In genomic region chr7:29852831-29853218, GRCm38 (mm10) we compare ENCODE assay signal across 7 mouse cellular contexts. TPM values are rescaled to one million over a fixed set of nuclear protein-coding genes. Genes with fewer than 3 reads are reported as not detected.
DNase-seq lines count a peak whose midpoint lies in the region; ATAC-seq and TF ChIP-seq lines count a peak whose summit lies in the region.

No protein-coding gene starts in this region.

- no peaks in the 10 kb centered on the region for H3K79me2 ChIP-seq in liver, adult 2 months (ENCODE audit: control insufficient read depth, insufficient read depth, low read length)

- no peak for TF ChIP-seq POLR2A in liver, adult 2 months (IDR thresholded peaks at IDR 0.05; ENCODE audit: extremely low read depth, insufficient read depth, low read length)

- no peak for DNase-seq in liver, adult 2 months (ENCODE audit: extremely low read depth, low read depth, low spot score)
- DNase-seq in liver = no peak
- no peak for DNase-seq in embryonic facial prominence, embryonic 14.5 days (ENCODE audit: low spot score)
- DNase-seq in embryo, embryonic 11 days = no peak

- H3K4me1 ChIP-seq in liver, adult 2 months (ENCODE audit: control insufficient read depth, insufficient read depth, low read length) = peaks cover 3% of the 10 kb centered on the region; the same call in 1 of the 2 replicates
- 0 out of 2 replicates have a peak, but pooled peaks cover 4% of the 10 kb centered on the region for H3K4me1 ChIP-seq in embryonic facial prominence, embryonic 14.5 days (ENCODE audit: control insufficient read depth, insufficient read depth, low read length)
- H3K4me1 ChIP-seq in intestine, postnatal 0 days (replicated peaks; ENCODE audit: control insufficient read depth, insufficient read depth, low read length) = peaks cover 6% of the 10 kb centered on the region; the same call in 1 of the 2 replicates
- peaks cover 12% of the 10 kb centered on the region for H3K4me1 ChIP-seq in neural tube, embryonic 15.5 days

- WGBS in liver, adult 2 months = 57% methylated on average over 9 of the region's 9 CpGs
- WGBS in embryonic facial prominence, embryonic 14.5 days = 57% methylated on average over 9 of the region's 9 CpGs
- 54% methylated on average over 9 of the region's 9 CpGs for WGBS in intestine, postnatal 0 days
- 56% methylated on average over 9 of the region's 9 CpGs for WGBS in neural tube, embryonic 15.5 days

- H3K9ac ChIP-seq in liver, adult 2 months (ENCODE audit: low read depth, low read length) = no peak overlapping the region
- H3K9ac ChIP-seq in embryonic facial prominence, embryonic 14.5 days (ENCODE audit: low read depth, low read length) = peak overlapping the region; percentile 60
- H3K9ac ChIP-seq in intestine, postnatal 0 days (ENCODE audit: low read depth, low read length) = 0 out of 2 replicates have a peak overlapping the region, but pooled peaks have one; percentile 43
- H3K9ac ChIP-seq in neural tube, embryonic 15.5 days (replicated peaks) = peak overlapping the region; percentile 65

- H3K27ac ChIP-seq in liver, adult 2 months (replicated peaks; ENCODE audit: insufficient read depth, low read depth, low read length) = no peak overlapping the region
- no peak overlapping the region for H3K27ac ChIP-seq in embryonic facial prominence, embryonic 14.5 days (replicated peaks; ENCODE audit: low read depth, low read length)
- no peak overlapping the region for H3K27ac ChIP-seq in intestine, postnatal 0 days (ENCODE audit: low read depth, low read length)
- H3K27ac ChIP-seq in neural tube, embryonic 15.5 days (replicated peaks) = peak overlapping the region; percentile 71

- no peaks in the 10 kb centered on the region for H3K27me3 ChIP-seq in liver, adult 2 months (ENCODE audit: control insufficient read depth, insufficient read depth, low read length)
- H3K27me3 ChIP-seq in embryonic facial prominence, embryonic 14.5 days (replicated peaks; ENCODE audit: control insufficient read depth, insufficient read depth, low read length) = no peaks in the 10 kb centered on the region
- no peaks in the 10 kb centered on the region for H3K27me3 ChIP-seq in intestine, postnatal 0 days (replicated peaks; ENCODE audit: control insufficient read depth, insufficient read depth, low read length)
- no peaks in the 10 kb centered on the region for H3K27me3 ChIP-seq in neural tube, embryonic 15.5 days (replicated peaks)

- peak overlapping the region; percentile 66; the same call in 1 of the 2 replicates for H3K4me3 ChIP-seq in liver, adult 2 months (ENCODE audit: insufficient read depth, low read depth, low read length)
- H3K4me3 ChIP-seq in embryonic facial prominence, embryonic 14.5 days (ENCODE audit: low read depth, low read length) = peak overlapping the region; percentile 49
- peak overlapping the region; percentile 74 for H3K4me3 ChIP-seq in intestine, postnatal 0 days (ENCODE audit: low read depth, low read length)
- H3K4me3 ChIP-seq in neural tube, embryonic 15.5 days (replicated peaks) = peak overlapping the region; percentile 57

- no peak for TF ChIP-seq CTCF in liver, adult 2 months (IDR thresholded peaks at IDR 0.05; ENCODE audit: low read depth, low read length)
- no peak for TF ChIP-seq CTCF in intestine, postnatal 0 days (IDR thresholded peaks at IDR 0.05; ENCODE audit: low read depth)

- no peak; the same call in 1 of the 2 replicates for ATAC-seq in embryonic facial prominence, embryonic 14.5 days (ENCODE audit: low read depth)
- ATAC-seq in intestine, postnatal 0 days = no peak
- peak; percentile 28; the same call in 1 of the 2 replicates for ATAC-seq in neural tube, embryonic 15.5 days (ENCODE audit: low FRiP score)
- no peak for ATAC-seq in granulocyte monocyte progenitor cell, adult 5-6 weeks (replicated peaks; ENCODE audit: poor library complexity, severe bottlenecking)

- no peaks in the 10 kb centered on the region for H3K9me3 ChIP-seq in embryonic facial prominence, embryonic 14.5 days (ENCODE audit: control insufficient read depth, low read length)
- H3K9me3 ChIP-seq in intestine, postnatal 0 days (ENCODE audit: control insufficient read depth) = no peaks in the 10 kb centered on the region
- no peaks in the 10 kb centered on the region for H3K9me3 ChIP-seq in neural tube, embryonic 15.5 days (replicated peaks)

- H3K4me2 ChIP-seq in embryonic facial prominence, embryonic 14.5 days (ENCODE audit: low read depth, low read length) = peak overlapping the region; percentile 55
- H3K4me2 ChIP-seq in intestine, postnatal 0 days (replicated peaks; ENCODE audit: low read depth) = peak overlapping the region; percentile 90
- peak overlapping the region; percentile 78 for H3K4me2 ChIP-seq in neural tube, embryonic 15.5 days

- no peaks in the 10 kb centered on the region for H3K36me3 ChIP-seq in liver, adult 2 months (ENCODE audit: control insufficient read depth, insufficient read depth, low read length)
- peaks cover 24% of the 10 kb centered on the region for H3K36me3 ChIP-seq in embryonic facial prominence, embryonic 14.5 days (ENCODE audit: control insufficient read depth, insufficient read depth, low read length)
- no peaks in the 10 kb centered on the region for H3K36me3 ChIP-seq in intestine, postnatal 0 days (ENCODE audit: control insufficient read depth, insufficient read depth)
- peaks cover 24% of the 10 kb centered on the region for H3K36me3 ChIP-seq in neural tube, embryonic 15.5 days

RNA-seq across cellular contexts. Expression of gene Zfp940, which starts 0.6 kb away (rescaled TPM):
- 0.54 and 0.65 TPM in 2 replicates for total RNA-seq in liver, adult 2 months (2014; rRNA removed)
- polyA plus RNA-seq in liver, adult 2 months (2012; rRNA removed) = 0.09 and 0.12 TPM in 2 replicates
- polyA plus RNA-seq in embryonic facial prominence, embryonic 14.5 days (2014; fragmentation: Nextera tagmentation; extraction: Ambion mirVana) = 3.6 and 4.4 TPM in 2 replicates
- 0.98 and 0.99 TPM in 2 replicates for polyA plus RNA-seq in intestine, postnatal 0 days (2015; fragmentation: Nextera tagmentation; extraction: Ambion mirVana)
- polyA plus RNA-seq in neural tube, embryonic 15.5 days (2015; fragmentation: Nextera tagmentation; extraction: Ambion mirVana) = 10.6 and 12.3 TPM in 2 replicates
- total RNA-seq in granulocyte monocyte progenitor cell, adult 5-6 weeks (2014; fragmentation: Nextera tagmentation) = 5.3 and 6.6 TPM in 2 replicates
- total RNA-seq in granulocyte monocyte progenitor cell, adult 5-6 weeks (2017) = 3.9 and 4.6 TPM in 2 replicates

RNA-seq across cellular contexts. Expression of gene Zfp420, which starts 7.0 kb away (rescaled TPM):
- total RNA-seq in liver, adult 2 months (2014; rRNA removed) = 2.8 and 3.7 TPM in 2 replicates
- 0.34 and 0.50 TPM in 2 replicates for polyA plus RNA-seq in liver, adult 2 months (2012; rRNA removed)
- 6.4 and 7.1 TPM in 2 replicates for polyA plus RNA-seq in embryonic facial prominence, embryonic 14.5 days (2014; fragmentation: Nextera tagmentation; extraction: Ambion mirVana)
- polyA plus RNA-seq in intestine, postnatal 0 days (2015; fragmentation: Nextera tagmentation; extraction: Ambion mirVana) = 1.4 and 1.5 TPM in 2 replicates
- 19.4 and 20.5 TPM in 2 replicates for polyA plus RNA-seq in neural tube, embryonic 15.5 days (2015; fragmentation: Nextera tagmentation; extraction: Ambion mirVana)
- 8.2 and 8.4 TPM in 2 replicates for total RNA-seq in granulocyte monocyte progenitor cell, adult 5-6 weeks (2014; fragmentation: Nextera tagmentation)
- total RNA-seq in granulocyte monocyte progenitor cell, adult 5-6 weeks (2017) = 2.8 and 4.3 TPM in 2 replicates

RNA-seq across cellular contexts. Expression of gene Zfp790, which starts 36.9 kb away (rescaled TPM):
- total RNA-seq in liver, adult 2 months (2014; rRNA removed) = 5.6 and 7.2 TPM in 2 replicates
- 1.1 and 1.4 TPM in 2 replicates for polyA plus RNA-seq in liver, adult 2 months (2012; rRNA removed)
- 12.8 and 14.5 TPM in 2 replicates for polyA plus RNA-seq in embryonic facial prominence, embryonic 14.5 days (2014; fragmentation: Nextera tagmentation; extraction: Ambion mirVana)
- polyA plus RNA-seq in intestine, postnatal 0 days (2015; fragmentation: Nextera tagmentation; extraction: Ambion mirVana) = 4.1 and 4.3 TPM in 2 replicates
- polyA plus RNA-seq in neural tube, embryonic 15.5 days (2015; fragmentation: Nextera tagmentation; extraction: Ambion mirVana) = 20.6 and 23.4 TPM in 2 replicates
- total RNA-seq in granulocyte monocyte progenitor cell, adult 5-6 weeks (2014; fragmentation: Nextera tagmentation) = 8.0 and 8.5 TPM in 2 replicates
- total RNA-seq in granulocyte monocyte progenitor cell, adult 5-6 weeks (2017) = 10.5 and 18.4 TPM in 2 replicates

RNA-seq across cellular contexts. Expression of gene Zfp27, which starts 53.5 kb away (rescaled TPM):
- 3.6 and 4.6 TPM in 2 replicates for total RNA-seq in liver, adult 2 months (2014; rRNA removed)
- polyA plus RNA-seq in liver, adult 2 months (2012; rRNA removed) = 1.1 and 1.3 TPM in 2 replicates
- polyA plus RNA-seq in embryonic facial prominence, embryonic 14.5 days (2014; fragmentation: Nextera tagmentation; extraction: Ambion mirVana) = 12.0 and 13.7 TPM in 2 replicates
- 3.2 TPM in 2 replicates for polyA plus RNA-seq in intestine, postnatal 0 days (2015; fragmentation: Nextera tagmentation; extraction: Ambion mirVana)
- polyA plus RNA-seq in neural tube, embryonic 15.5 days (2015; fragmentation: Nextera tagmentation; extraction: Ambion mirVana) = 12.6 and 14.2 TPM in 2 replicates
- total RNA-seq in granulocyte monocyte progenitor cell, adult 5-6 weeks (2014; fragmentation: Nextera tagmentation) = 6.1 and 8.0 TPM in 2 replicates
- 10.9 and 13.4 TPM in 2 replicates for total RNA-seq in granulocyte monocyte progenitor cell, adult 5-6 weeks (2017)

RNA-seq across cellular contexts. Expression of gene Zfp383, which starts 55.2 kb away (rescaled TPM):
- total RNA-seq in liver, adult 2 months (2014; rRNA removed) = 2.4 and 3.2 TPM in 2 replicates
- polyA plus RNA-seq in liver, adult 2 months (2012; rRNA removed) = 0.36 and 0.51 TPM in 2 replicates
- 9.9 and 10.1 TPM in 2 replicates for polyA plus RNA-seq in embryonic facial prominence, embryonic 14.5 days (2014; fragmentation: Nextera tagmentation; extraction: Ambion mirVana)
- 1.4 and 1.8 TPM in 2 replicates for polyA plus RNA-seq in intestine, postnatal 0 days (2015; fragmentation: Nextera tagmentation; extraction: Ambion mirVana)
- polyA plus RNA-seq in neural tube, embryonic 15.5 days (2015; fragmentation: Nextera tagmentation; extraction: Ambion mirVana) = 5.1 and 6.1 TPM in 2 replicates
- 3.7 TPM in 1 of 2 replicates, not detected in the other for total RNA-seq in granulocyte monocyte progenitor cell, adult 5-6 weeks (2014; fragmentation: Nextera tagmentation)
- 0.31 and 2.8 TPM in 2 replicates for total RNA-seq in granulocyte monocyte progenitor cell, adult 5-6 weeks (2017)
